Mouse (Mus musculus): Measurements from ENCODE around the gene Ptcd2.

The Ptcd2 gene

GRCm38 (mm10) chr13:99344599-99345575 is at the start of gene Ptcd2, which contains the start of gene Mrps27:
Ptcd2 (minus strand) TSS chr13:99344705.
Mrps27 (plus strand) TSS chr13:99344786.
- in situ Hi-C loops (cut with MboI; ENCODE audit: low pct_unique_long_range_greater_than_20kb in 1 of 2, low sequenced_read_pairs in 2 of 2, unreplicated experiment in 1 of 2) = no loop called here

- in situ Hi-C loops (cut with MboI; ENCODE audit: low pct_unique_long_range_greater_than_20kb in 1 of 2, low sequenced_read_pairs in 2 of 2, unreplicated experiment in 1 of 2) = no loop called here
Observed at GRCm38 (mm10) chr13:99393128-99393527, 48.6 kb upstream of the Ptcd2 start.

DNA sequence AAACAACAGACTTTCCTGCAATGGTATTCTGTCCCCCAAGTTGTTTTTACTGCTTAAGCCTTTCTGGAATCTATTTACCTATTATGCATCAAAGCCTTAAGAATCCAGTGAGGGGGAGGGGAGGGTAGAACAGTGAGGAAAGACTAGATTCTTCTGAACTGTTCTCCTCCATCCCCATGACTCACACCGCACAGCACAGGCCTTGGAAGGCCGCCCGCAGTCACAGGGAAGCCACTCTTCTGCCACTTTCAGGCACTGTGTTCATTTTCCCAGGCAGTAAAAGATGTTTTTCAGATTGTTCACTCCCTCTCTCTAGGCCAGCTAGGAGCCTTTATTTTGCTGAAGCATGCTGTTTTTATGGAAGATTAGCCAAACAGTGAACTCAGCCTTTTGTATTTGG is 46.9 kb upstream of the Ptcd2 start:
- in situ Hi-C loops (cut with MboI; ENCODE audit: low pct_unique_long_range_greater_than_20kb in 1 of 2, low sequenced_read_pairs in 2 of 2, unreplicated experiment in 1 of 2) = no loop called here

DNA sequence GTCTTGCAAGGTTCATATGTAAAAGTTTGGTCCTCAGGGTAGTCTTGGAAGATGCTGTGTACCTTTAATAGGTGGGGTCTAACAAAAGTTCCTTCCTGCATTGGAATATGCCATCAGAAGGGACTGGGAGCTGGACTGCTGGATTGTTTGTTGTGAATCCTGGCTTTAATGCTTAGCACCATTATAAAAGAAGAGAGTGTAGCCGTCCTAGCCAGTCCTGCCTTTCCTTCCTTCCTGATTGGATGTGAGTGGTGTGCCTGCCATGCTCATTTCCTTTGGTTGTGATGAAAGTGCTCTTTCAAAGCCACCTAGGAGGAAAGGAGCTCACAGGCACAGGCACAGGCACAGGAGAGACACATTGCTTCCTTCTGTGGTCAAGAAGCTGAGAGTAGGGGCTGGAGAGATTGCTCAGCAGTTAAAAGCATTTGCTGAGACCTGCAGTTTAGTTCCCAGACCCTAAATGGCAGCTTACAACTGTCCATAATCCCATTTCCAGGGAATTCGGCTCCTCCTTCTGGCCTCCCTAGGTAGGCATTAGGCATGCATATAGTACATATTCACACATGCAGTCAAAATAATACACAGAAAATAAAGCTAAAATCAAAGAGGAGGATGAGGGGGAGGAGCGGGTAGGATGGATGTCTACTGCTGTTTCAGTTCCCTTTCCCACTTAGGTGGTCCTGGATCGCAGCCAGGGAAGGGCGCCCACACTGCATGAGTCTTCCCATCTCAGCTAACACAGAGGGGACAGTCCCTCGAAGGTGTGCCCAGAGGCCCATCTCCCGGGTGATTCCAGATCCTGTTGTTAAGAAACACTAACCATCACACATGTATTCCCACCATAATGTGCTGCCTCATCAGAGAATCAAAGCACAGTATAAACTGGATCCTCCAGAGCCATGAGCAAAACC is 43.7 kb upstream of the Ptcd2 start:
- in situ Hi-C loops (cut with MboI; ENCODE audit: low pct_unique_long_range_greater_than_20kb in 1 of 2, low sequenced_read_pairs in 2 of 2, unreplicated experiment in 1 of 2) = no loop called here

GRCm38 (mm10) chr13:99386341-99386740 is 41.8 kb upstream of the Ptcd2 start:
- in situ Hi-C loops (cut with MboI; ENCODE audit: low pct_unique_long_range_greater_than_20kb in 1 of 2, low sequenced_read_pairs in 2 of 2, unreplicated experiment in 1 of 2) = no loop called here

DNA sequence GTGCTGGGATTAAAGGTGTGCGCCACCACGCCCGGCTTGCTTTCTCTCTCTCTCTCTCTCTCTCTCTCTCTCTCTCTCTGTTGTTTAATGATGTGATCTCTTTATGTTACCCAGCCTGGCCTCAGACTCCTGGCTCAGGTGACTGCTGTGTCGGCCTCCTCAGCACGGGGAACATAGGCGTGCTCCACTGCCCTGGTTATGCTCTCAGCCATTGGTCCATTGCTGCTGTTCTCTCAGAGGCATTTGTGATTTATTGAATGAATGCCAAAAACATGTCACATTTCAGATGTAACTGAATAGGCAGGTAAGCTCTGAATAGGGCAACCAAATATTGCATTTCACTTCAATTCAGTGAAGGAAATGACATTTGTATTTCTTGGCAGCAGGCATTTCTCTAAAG is 41.4 kb upstream of the Ptcd2 start:
- in situ Hi-C loops (cut with MboI; ENCODE audit: low pct_unique_long_range_greater_than_20kb in 1 of 2, low sequenced_read_pairs in 2 of 2, unreplicated experiment in 1 of 2) = no loop called here

GRCm38 (mm10) chr13:99384555-99385203 is 40.2 kb upstream of the Ptcd2 start:
- in situ Hi-C loops (cut with MboI; ENCODE audit: low pct_unique_long_range_greater_than_20kb in 1 of 2, low sequenced_read_pairs in 2 of 2, unreplicated experiment in 1 of 2) = no loop called here

DNA sequence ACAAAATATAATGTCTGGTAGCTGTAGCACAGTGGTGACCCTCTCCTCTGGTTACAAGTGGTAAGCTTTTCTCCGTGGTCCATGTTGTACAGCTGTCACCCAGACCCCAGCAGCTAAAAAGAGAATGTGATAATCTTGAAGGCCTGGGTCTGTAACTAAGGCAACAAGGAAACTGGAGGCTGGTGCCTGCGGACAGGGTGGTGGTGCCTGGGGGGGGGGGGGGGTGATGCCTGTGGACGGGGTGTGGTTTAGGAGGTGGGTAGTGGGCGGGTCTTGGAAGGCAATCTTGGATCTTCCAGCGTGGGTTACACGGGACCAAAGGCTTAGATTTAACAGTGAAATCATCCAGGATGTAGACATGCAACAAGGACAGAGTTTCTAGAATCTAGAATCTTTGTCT is 37.9 kb upstream of the Ptcd2 start:
- in situ Hi-C loops (cut with MboI; ENCODE audit: low pct_unique_long_range_greater_than_20kb in 1 of 2, low sequenced_read_pairs in 2 of 2, unreplicated experiment in 1 of 2) = no loop called here

DNA sequence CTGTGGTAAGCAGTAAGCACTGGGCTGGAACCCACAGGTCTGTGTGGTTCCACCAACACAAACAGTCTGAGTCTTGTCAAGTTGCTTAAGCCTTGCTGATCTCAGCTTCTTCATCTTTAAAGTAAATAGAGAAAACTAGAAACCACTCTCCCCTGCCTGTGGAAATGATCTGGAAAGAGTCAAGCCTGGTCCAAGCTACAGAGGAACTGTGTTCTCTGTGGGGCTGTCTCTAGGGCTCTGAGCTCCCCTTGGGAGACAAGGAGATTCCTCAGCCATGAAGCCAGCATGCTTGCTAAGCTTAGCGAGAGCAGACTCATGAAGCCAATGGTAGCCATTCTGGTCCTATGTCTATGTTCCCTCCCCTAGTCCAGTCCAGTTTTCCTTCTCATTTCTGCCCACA is 33.7 kb upstream of the Ptcd2 start:
- in situ Hi-C loops (cut with MboI; ENCODE audit: low pct_unique_long_range_greater_than_20kb in 1 of 2, low sequenced_read_pairs in 2 of 2, unreplicated experiment in 1 of 2) = loop anchor here in 1 of 2 experiments (10.0 kb wide), 1 partner anchor 467 kb away; no protein-coding TSS in a partner anchor

DNA sequence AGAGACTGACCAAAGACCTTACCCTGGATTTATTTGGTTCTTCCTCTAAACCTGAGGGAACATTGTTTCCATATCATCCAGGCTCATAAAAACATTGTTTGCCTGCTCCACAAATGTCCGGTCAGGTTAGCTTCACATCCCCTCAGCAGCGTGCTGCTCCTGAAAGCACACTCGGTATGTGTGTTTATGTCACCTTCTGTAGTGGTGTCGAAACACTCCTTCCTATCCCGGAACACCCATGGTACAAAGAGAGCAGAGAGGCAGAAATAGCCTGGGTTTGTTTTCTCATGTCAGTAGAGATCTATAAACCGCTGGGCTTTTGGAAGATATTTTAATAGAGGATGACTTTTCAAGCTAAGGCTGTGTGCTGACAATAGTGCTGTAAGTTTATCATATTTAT is 32.5 kb upstream of the Ptcd2 start:
- in situ Hi-C loops (cut with MboI; ENCODE audit: low pct_unique_long_range_greater_than_20kb in 1 of 2, low sequenced_read_pairs in 2 of 2, unreplicated experiment in 1 of 2) = loop anchor here in 1 of 2 experiments (10.0 kb wide), 1 partner anchor 468 kb away; no protein-coding TSS in a partner anchor

DNA sequence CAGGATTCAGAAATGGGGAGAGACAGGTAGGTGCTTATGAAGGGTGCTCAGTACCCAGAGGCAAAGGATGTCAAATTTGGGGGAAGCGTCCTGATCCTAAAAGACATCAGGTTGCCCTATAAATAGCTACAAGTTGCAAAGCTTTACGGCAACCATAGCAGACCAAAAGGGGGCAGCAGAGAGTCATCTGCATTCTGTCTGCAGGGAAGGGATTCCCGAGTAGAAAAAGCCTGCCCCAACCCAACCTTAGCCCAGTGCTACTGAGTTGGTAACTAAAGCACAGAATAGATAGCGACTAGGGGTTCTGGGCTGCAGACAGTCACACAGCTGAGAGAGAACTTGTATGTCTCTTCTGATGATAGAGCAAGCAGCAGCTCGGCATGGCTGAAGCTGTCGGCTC is 31.0 kb upstream of the Ptcd2 start:
- in situ Hi-C loops (cut with MboI; ENCODE audit: low pct_unique_long_range_greater_than_20kb in 1 of 2, low sequenced_read_pairs in 2 of 2, unreplicated experiment in 1 of 2) = loop anchor here in 1 of 2 experiments (10.0 kb wide), 1 partner anchor 469 kb away; no protein-coding TSS in a partner anchor

DNA sequence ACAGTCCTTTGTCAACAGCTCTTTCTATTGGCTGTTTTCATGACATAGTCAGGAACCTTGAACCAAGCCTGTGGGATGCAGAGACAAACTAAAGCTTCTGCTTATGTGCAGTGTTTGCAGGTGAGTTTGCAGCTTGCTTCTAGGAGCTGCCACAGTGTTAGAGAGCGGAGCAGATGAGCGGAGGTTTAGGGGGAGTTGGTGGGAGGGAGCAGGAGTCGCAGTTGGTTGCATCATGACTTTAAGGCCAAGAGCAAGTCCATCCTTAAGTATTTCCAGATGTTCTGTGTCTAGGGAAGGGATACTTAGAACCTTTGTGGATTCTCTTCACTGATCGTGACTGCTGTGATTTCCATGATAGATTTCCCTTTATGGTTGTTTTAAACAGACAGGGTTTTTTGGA is 29.7 kb upstream of the Ptcd2 start:
- in situ Hi-C loops (cut with MboI; ENCODE audit: low pct_unique_long_range_greater_than_20kb in 1 of 2, low sequenced_read_pairs in 2 of 2, unreplicated experiment in 1 of 2) = loop anchor here (10.0 to 25.0 kb wide), 2 partner anchors 463 to 471 kb away; no protein-coding TSS in a partner anchor

DNA sequence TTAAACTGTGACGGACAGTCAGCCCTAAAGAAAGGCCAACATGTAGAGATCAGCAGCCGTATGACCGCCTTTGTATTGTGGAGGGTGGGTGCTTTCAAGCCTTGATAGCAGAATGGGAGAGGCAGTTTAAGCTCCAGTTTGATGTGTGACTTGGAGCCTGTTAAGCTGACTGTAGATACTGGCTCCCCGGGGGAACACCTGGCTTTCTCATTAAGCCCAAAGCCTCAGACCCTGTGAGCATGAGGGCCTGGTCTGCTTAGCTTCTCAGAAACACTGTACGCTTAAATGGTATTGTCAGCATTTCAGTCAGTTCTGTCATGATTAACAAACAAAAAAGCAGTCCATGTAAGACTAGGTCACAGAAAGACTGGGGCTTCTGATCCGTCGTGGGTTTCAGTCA is 29.2 kb upstream of the Ptcd2 start:
- in situ Hi-C loops (cut with MboI; ENCODE audit: low pct_unique_long_range_greater_than_20kb in 1 of 2, low sequenced_read_pairs in 2 of 2, unreplicated experiment in 1 of 2) = loop anchor here (10.0 to 25.0 kb wide), 2 partner anchors 464 to 471 kb away; no protein-coding TSS in a partner anchor

- in situ Hi-C loops (cut with MboI; ENCODE audit: low pct_unique_long_range_greater_than_20kb in 1 of 2, low sequenced_read_pairs in 2 of 2, unreplicated experiment in 1 of 2) = loop anchor here (10.0 to 25.0 kb wide), 2 partner anchors 466 to 474 kb away; no protein-coding TSS in a partner anchor
Observed at GRCm38 (mm10) chr13:99371285-99371684, 26.8 kb upstream of the Ptcd2 start.

GRCm38 (mm10) chr13:99369103-99369502 is 24.6 kb upstream of the Ptcd2 start:
- in situ Hi-C loops (cut with MboI; ENCODE audit: low pct_unique_long_range_greater_than_20kb in 1 of 2, low sequenced_read_pairs in 2 of 2, unreplicated experiment in 1 of 2) = loop anchor here in 1 of 2 experiments (25.0 kb wide), 1 partner anchor 468 kb away; no protein-coding TSS in a partner anchor

- in situ Hi-C loops (cut with MboI; ENCODE audit: low pct_unique_long_range_greater_than_20kb in 1 of 2, low sequenced_read_pairs in 2 of 2, unreplicated experiment in 1 of 2) = loop anchor here in 1 of 2 experiments (25.0 kb wide), 1 partner anchor 470 kb away; no protein-coding TSS in a partner anchor
Observed at GRCm38 (mm10) chr13:99367554-99368174, 23.2 kb upstream of the Ptcd2 start.

- in situ Hi-C loops (cut with MboI; ENCODE audit: low pct_unique_long_range_greater_than_20kb in 1 of 2, low sequenced_read_pairs in 2 of 2, unreplicated experiment in 1 of 2) = loop anchor here in 1 of 2 experiments (25.0 kb wide), 1 partner anchor 471 kb away; no protein-coding TSS in a partner anchor
Observed at GRCm38 (mm10) chr13:99366422-99367175, 22.1 kb upstream of the Ptcd2 start.
